Mouse (Mus musculus): ENCODE measurements around the gene Itga10. TPM values are rescaled to one million over a fixed set of nuclear protein-coding genes. Genes with fewer than 3 reads are reported as not detected.

The Itga10 gene
- polyA plus RNA-seq (2012; rRNA removed) = 1.2 and 1.6 TPM in 2 replicates

DNA sequence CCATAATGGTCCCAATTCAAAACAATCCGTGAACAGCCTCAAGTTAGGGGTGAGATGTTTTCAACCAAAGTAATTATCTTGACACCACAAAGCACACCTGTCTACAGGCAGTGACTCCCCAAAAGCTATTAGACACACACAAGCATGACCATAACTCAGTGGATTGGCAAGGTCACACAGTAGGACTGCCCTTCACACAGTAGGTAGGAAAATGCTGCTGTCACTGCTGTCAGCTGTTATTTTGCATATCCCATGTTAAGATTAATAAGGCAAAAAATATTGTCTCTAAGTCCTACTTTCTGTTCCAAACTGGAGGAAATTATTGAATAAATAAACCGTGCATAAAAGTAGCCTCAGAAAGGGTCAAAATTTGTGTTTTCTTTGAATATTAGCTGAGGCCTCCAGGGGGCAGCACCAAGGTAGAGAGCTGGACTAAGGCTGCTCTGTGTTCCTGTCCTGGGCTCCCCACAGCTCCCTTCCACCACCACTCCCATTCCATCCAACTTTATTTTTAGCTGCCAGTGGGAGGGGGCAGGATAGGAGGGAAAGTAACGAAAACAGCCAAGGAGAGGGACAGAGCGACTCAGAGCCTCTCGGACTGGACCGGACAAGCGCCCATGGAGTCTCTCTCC lies at the start of gene Itga10:
Gene Itga10, plus strand, starts transcription at position 567 of the 632 bp plus-strand sequence.
- 68% methylated on average over 7 of the region's 7 CpGs for WGBS
- TF ChIP-seq CTCF (conservative IDR thresholded peaks at IDR 0.05; ENCODE audit: insufficient read depth, insufficient read length, low read depth, low read length) (peak; percentile 59), POLR2A (IDR thresholded peaks at IDR 0.05; ENCODE audit: low read depth, low read length) (no peak)
- Histone ChIP-seq H3K4me1 (ENCODE audit: control insufficient read depth, insufficient read depth, low read length) (no peaks in the 10 kb centered on the region), H3K36me3 (ENCODE audit: control insufficient read depth, insufficient read depth, low read length) (no peaks in the 10 kb centered on the region), H3K27ac (ENCODE audit: insufficient read depth, low read depth, low read length) (no peak within 1 kb of the TSS), H3K27me3 (replicated peaks; ENCODE audit: control insufficient read depth, insufficient read depth, low read length) (no peaks in the 10 kb centered on the region), H3K4me3 (ENCODE audit: insufficient read depth, low read depth, low read length) (no peak within 1 kb of the TSS)
- DNase-seq = peak; percentile 43

DNA sequence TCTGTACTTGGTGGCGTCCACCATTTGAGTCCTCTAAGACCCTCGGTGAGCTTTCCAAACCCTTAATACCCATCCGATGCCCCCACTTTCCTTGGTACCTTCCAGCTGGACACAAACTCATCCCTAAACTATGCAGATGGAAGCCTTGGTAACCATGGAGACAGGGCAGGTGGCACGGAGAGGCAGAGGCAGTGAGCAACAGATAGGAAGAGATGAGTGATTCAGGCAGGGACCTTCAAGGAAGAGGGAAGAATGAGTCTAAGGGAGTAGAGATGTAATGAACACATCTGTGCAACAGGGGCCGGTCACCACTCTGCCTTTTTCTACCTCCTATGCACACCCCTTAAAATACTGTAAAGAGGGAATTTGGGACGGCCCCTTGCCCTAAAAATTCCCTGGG lies 49.7 kb upstream of the Itga10 start:
- Histone ChIP-seq H3K27ac (ENCODE audit: insufficient read depth, low read depth, low read length) (no peak overlapping the region), H3K36me3 (ENCODE audit: control insufficient read depth, insufficient read depth, low read length) (no peaks in the 10 kb centered on the region), H3K4me1 (ENCODE audit: control insufficient read depth, insufficient read depth, low read length) (0 out of 2 replicates have a peak, but pooled peaks cover 2% of the 10 kb centered on the region), H3K4me3 (ENCODE audit: insufficient read depth, low read depth, low read length) (no peak overlapping the region), H3K27me3 (replicated peaks; ENCODE audit: control insufficient read depth, insufficient read depth, low read length) (0 out of 2 replicates have a peak, but pooled peaks cover 1% of the 10 kb centered on the region)
- DNase-seq = no peak
- TF ChIP-seq POLR2A (IDR thresholded peaks at IDR 0.05; ENCODE audit: low read depth, low read length) = no peak
- no peak for TF ChIP-seq CTCF (conservative IDR thresholded peaks at IDR 0.05; ENCODE audit: insufficient read depth, insufficient read length, low read depth, low read length)
- WGBS = 39% methylated on average over 6 of the region's 6 CpGs

DNA sequence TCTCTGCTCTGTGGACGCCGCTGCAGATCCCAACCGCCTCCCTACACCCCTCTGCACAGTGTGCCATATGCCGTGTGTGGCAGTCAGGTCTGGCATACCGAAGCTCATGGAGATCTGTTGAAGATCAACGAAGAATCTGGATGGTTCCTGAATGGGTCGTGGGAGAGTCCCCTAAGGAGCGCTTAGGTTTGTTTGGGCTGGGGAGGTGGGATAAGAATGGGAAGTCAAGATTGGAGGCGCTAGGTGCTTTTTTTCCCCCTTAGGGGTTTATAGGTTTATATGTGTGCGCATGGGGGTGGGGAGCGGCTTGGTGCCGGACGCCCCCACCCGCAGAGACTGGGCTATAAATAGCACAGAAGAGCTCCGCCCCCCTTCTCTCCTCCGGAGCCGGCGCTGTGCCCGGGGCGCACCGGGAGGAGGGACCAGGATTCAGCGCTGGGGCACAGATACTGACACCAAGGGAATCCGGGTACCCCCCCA lies 49.1 kb upstream of the Itga10 start, which contains the start of gene Ankrd34a:
Gene Ankrd34a, plus strand, starts transcription at position 409 of the 480 bp plus-strand sequence.
- peak within 1 kb of the TSS; percentile 31 for H3K4me3 ChIP-seq (ENCODE audit: insufficient read depth, low read depth, low read length)
- H3K36me3 ChIP-seq (ENCODE audit: control insufficient read depth, insufficient read depth, low read length) = no peaks in the 10 kb centered on the region
- TF ChIP-seq CTCF (conservative IDR thresholded peaks at IDR 0.05; ENCODE audit: insufficient read depth, insufficient read length, low read depth, low read length) (no peak), POLR2A (IDR thresholded peaks at IDR 0.05; ENCODE audit: low read depth, low read length) (no peak)
- H3K27me3 ChIP-seq (replicated peaks; ENCODE audit: control insufficient read depth, insufficient read depth, low read length) = 0 out of 2 replicates have a peak, but pooled peaks cover 1% of the 10 kb centered on the region
- 0 out of 2 replicates have a peak, but pooled peaks cover 2% of the 10 kb centered on the region for H3K4me1 ChIP-seq (ENCODE audit: control insufficient read depth, insufficient read depth, low read length)
- no peak within 1 kb of the TSS for H3K27ac ChIP-seq (ENCODE audit: insufficient read depth, low read depth, low read length)
- 4% methylated on average over 21 of the region's 23 CpGs for WGBS
- peak; percentile 50 for DNase-seq

DNA sequence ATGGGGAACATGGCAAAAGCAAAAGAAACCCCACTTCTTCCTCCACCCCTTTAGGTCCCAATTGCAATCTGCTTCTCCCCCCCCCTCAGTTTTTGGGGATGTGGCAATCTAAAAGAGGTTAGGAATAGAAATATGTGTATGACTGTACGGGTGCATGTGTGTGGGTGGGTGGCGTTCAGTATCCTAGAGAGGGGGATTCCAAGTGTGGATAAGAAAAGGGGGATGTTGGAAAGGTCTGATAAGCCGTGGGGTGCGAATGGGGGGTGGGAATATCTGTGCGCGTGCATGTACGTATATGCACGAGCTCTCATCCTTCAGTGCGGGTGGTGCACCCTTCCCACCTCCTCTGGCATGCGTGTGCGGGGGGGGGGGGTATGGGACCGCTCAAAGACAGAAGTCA lies 48.5 kb upstream of the Itga10 start:
- Histone ChIP-seq H3K4me1 (ENCODE audit: control insufficient read depth, insufficient read depth, low read length) (0 out of 2 replicates have a peak, but pooled peaks cover 2% of the 10 kb centered on the region), H3K36me3 (ENCODE audit: control insufficient read depth, insufficient read depth, low read length) (no peaks in the 10 kb centered on the region), H3K27me3 (replicated peaks; ENCODE audit: control insufficient read depth, insufficient read depth, low read length) (0 out of 2 replicates have a peak, but pooled peaks cover 1% of the 10 kb centered on the region), H3K4me3 (ENCODE audit: insufficient read depth, low read depth, low read length) (peak overlapping the region; percentile 31; the same call in 1 of the 2 replicates), H3K27ac (ENCODE audit: insufficient read depth, low read depth, low read length) (no peak overlapping the region)
- TF ChIP-seq CTCF (conservative IDR thresholded peaks at IDR 0.05; ENCODE audit: insufficient read depth, insufficient read length, low read depth, low read length) = no peak
- no peak for TF ChIP-seq POLR2A (IDR thresholded peaks at IDR 0.05; ENCODE audit: low read depth, low read length)
- 5% methylated on average over 11 of the region's 12 CpGs for WGBS
- no peak for DNase-seq

DNA sequence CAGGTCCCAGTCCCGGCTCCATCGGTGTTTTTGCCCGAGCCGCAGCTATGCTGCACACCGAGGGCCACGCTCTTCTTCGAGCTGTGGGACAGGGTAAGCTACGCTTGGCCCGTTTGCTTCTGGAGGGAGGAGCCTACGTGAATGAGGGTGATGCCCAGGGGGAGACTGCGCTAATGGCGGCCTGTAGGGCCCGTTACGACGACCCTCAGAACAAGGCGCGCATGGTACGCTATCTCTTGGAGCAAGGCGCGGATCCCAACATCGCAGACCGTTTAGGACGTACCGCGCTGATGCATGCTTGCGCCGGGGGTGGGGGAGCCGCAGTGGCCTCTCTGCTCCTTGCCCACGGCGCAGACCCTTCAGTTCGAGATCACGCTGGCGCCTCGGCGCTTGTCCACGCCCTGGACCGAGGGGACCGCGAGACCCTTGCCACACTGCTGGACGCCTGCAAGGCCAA lies 47.9 kb upstream of the Itga10 start:
- TF ChIP-seq POLR2A (IDR thresholded peaks at IDR 0.05; ENCODE audit: low read depth, low read length) (no peak), CTCF (conservative IDR thresholded peaks at IDR 0.05; ENCODE audit: insufficient read depth, insufficient read length, low read depth, low read length) (no peak)
- Histone ChIP-seq H3K4me1 (ENCODE audit: control insufficient read depth, insufficient read depth, low read length) (0 out of 2 replicates have a peak, but pooled peaks cover 2% of the 10 kb centered on the region), H3K27me3 (replicated peaks; ENCODE audit: control insufficient read depth, insufficient read depth, low read length) (0 out of 2 replicates have a peak, but pooled peaks cover 1% of the 10 kb centered on the region), H3K36me3 (ENCODE audit: control insufficient read depth, insufficient read depth, low read length) (no peaks in the 10 kb centered on the region), H3K27ac (ENCODE audit: insufficient read depth, low read depth, low read length) (no peak overlapping the region), H3K4me3 (ENCODE audit: insufficient read depth, low read depth, low read length) (peak overlapping the region; percentile 31)
- peak; percentile 10 for DNase-seq
- 1% methylated on average over 40 of the region's 40 CpGs for WGBS

DNA sequence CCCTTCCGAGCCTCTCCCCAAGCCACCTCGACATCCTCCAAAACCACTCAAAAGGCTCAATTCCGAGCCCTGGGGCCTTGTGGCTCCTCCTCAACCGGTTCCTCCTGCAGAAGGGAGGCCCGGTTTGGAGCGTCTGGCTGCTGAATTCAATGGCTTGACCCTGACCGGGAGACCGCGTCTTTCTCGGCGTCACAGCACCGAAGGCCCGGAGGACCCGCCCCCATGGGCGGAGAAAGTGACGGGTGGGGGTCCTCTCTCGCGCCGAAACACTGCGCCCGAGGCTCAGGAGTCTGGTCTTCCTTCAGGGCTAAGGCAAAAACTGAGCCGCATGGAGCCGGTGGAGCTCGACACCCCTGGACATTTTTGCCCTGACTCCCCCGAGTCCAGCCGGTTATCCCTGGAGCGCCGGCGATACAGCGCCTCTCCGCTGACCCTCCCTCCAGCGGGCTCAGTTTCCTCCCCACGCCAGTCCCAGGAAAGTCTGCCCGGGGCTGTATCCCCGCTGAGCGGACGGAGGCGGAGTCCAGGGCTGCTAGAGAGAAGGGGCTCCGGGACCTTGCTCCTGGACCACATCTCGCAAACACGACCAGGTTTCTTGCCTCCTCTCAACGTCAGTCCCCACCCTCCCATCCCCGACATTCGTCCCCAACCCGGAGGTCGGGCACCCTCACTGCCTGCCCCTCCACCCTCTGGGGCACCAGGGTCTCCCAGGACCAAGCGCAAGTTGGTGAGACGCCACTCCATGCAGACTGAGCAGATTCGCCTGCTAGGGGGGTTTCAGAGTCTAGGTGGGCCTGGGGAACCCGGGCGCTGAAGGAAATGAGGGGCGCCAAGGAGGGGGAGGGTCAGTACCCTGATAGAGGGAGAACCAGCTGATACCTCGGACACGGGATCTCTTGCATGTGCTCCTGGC lies 47.0 kb upstream of the Itga10 start:
- peak; percentile 78 for DNase-seq
- Histone ChIP-seq H3K27ac (ENCODE audit: insufficient read depth, low read depth, low read length) (no peak overlapping the region), H3K36me3 (ENCODE audit: control insufficient read depth, insufficient read depth, low read length) (no peaks in the 10 kb centered on the region), H3K27me3 (replicated peaks; ENCODE audit: control insufficient read depth, insufficient read depth, low read length) (0 out of 2 replicates have a peak, but pooled peaks cover 1% of the 10 kb centered on the region), H3K4me1 (ENCODE audit: control insufficient read depth, insufficient read depth, low read length) (no peaks in the 10 kb centered on the region), H3K4me3 (ENCODE audit: insufficient read depth, low read depth, low read length) (peak overlapping the region; percentile 31)
- TF ChIP-seq CTCF (conservative IDR thresholded peaks at IDR 0.05; ENCODE audit: insufficient read depth, insufficient read length, low read depth, low read length) = no peak
- TF ChIP-seq POLR2A (IDR thresholded peaks at IDR 0.05; ENCODE audit: low read depth, low read length) = no peak
- 7% methylated on average over 54 of the region's 54 CpGs for WGBS
